Mouse (Mus musculus) midbrain, embryonic 16.5 days (tissue): ENCODE results near the gene Atxn7l2. TPM values are rescaled to one million over a fixed set of nuclear protein-coding genes. Genes with fewer than 3 reads are reported as not detected.

Experiments
- ATAC-seq: fragments of 200-750 bp; cut with Nextera tagmentation; 2 replicates; pipeline ENCODE4 v1.8.0; 2017; ENCODE audit warnings: moderate TSS enrichment
- H3K27ac ChIP-seq: fragments of 300-500 bp; sonication (generic); 2 replicates; pipeline ENCODE4 v1.5.1; 2014; ENCODE audit warnings: mild to moderate bottlenecking, low read length, mixed read lengths
- H3K27me3 ChIP-seq: fragments of 300-500 bp; sonication (generic); 2 replicates; pipeline ENCODE4 v1.6.1; 2014; ENCODE audit warnings: low read depth, low read length, mixed read lengths; ENCODE audit not compliant: control insufficient read depth, insufficient read depth
- H3K36me3 ChIP-seq: fragments of 300-500 bp; sonication (generic); 2 replicates; pipeline ENCODE4 v1.6.1; 2014; ENCODE audit warnings: mild to moderate bottlenecking, low read length, moderate library complexity, mixed read lengths; ENCODE audit not compliant: control insufficient read depth, insufficient read depth
- H3K4me1 ChIP-seq: fragments of 300-500 bp; sonication (generic); 2 replicates; pipeline ENCODE4 v1.6.1; 2014; ENCODE audit warnings: mild to moderate bottlenecking, low read length, mixed read lengths; ENCODE audit not compliant: control insufficient read depth, insufficient read depth
- H3K4me2 ChIP-seq: fragments of 300-500 bp; sonication (generic); 2 replicates; pipeline ENCODE4 v1.6.1; 2014; ENCODE audit warnings: mild to moderate bottlenecking, low read length, mixed read lengths
- H3K4me3 ChIP-seq: fragments of 300-500 bp; sonication (generic); 2 replicates; pipeline ENCODE4 v1.5.1; 2014; ENCODE audit warnings: low read depth, mild to moderate bottlenecking, low read length, moderate library complexity, mixed read lengths
- H3K9ac ChIP-seq: fragments of 300-500 bp; sonication (generic); 2 replicates; pipeline ENCODE4 v1.6.1; 2014; ENCODE audit warnings: low read depth, low read length, mixed read lengths
- H3K9me3 ChIP-seq: fragments of 300-500 bp; sonication (generic); replicated peaks from 2 replicates; pipeline ENCODE4 v1.6.1; 2014; ENCODE audit warnings: mild to moderate bottlenecking, low read length, mixed read lengths; ENCODE audit not compliant: control insufficient read depth, poor library complexity, severe bottlenecking
- WGBS: fragments of 180-500 bp; shearing (Covaris S2); extraction: QIAGEN DNeasy Blood & Tissue Kit; methylation state at CpG from one replicate; pipeline ENCODE4 v1.1.7; 2014; 5-methylcytosine and 5-hydroxymethylcytosine counted together
- polyA plus RNA-seq: library from polyadenylated mRNA; unstranded; fragments of >200 nt; fragmentation: Nextera tagmentation; extraction: Ambion mirVana; gene quantifications from 2 replicates; pipeline ENCODE4 v1.2.1, GENCODE M21; 2015

Atxn7l2 gene
- polyA plus RNA-seq, 1 experiment from 2014 or later: 23.0 TPM

DNA sequence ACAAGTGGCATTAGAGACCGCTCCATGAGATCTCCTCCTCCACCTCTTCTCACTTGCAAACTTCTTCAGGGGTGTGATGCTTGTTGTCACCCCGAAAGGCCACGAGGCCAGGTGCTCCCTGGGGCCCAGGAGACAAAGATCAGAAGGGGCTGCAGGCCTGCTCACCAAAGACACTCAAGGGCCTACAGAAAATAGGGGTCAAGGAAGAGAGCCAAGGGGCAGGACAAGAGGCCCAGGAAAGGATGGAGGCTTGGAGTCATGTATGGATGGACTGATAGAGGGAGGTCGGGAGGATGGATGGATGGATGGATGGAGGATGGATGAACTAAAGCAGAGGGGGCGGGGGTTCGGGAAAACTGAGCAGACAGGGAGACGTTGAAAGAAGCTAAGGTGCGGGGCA lies 1.2 kb downstream of the Atxn7l2 start:
- H3K4me3 ChIP-seq: peak overlapping the region; percentile 50
- H3K27ac ChIP-seq: peak overlapping the region; percentile 96
- peaks cover 21% of the 10 kb centered on the region for H3K4me1 ChIP-seq
- no peaks in the 10 kb centered on the region for H3K9me3 ChIP-seq
- peak overlapping the region; percentile 66 for H3K9ac ChIP-seq
- no peaks in the 10 kb centered on the region for H3K27me3 ChIP-seq
- peak overlapping the region; percentile 78 for H3K4me2 ChIP-seq
- H3K36me3 ChIP-seq: peaks cover 24% of the 10 kb centered on the region
- 10% methylated on average over 8 of the region's 8 CpGs for WGBS
- no peak; the same call in 1 of the 2 replicates for ATAC-seq

DNA sequence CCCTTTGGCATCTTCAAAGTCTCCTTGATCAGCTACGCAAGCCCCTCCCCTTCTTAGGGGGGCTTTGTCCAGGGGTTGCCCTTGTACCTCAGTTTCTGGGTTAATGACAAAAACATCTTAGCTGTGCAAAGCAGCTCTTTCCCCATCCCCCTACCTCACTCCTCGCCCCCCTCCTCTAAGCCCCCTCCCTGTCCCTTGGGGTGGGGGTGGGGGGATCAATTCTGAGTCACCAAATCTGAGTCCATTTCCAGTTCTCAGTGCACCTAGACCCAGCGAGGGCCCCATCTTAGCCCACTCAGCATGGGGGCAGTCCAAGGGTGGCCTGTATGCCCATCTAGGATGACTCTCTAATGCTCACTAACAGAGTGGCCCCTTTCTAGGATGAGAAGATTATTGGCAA lies 1.7 kb downstream of the Atxn7l2 start:
- ATAC-seq: no peak
- H3K9ac ChIP-seq: peak overlapping the region; percentile 66
- WGBS: 51% methylated on average over 3 of the region's 3 CpGs
- peaks cover 21% of the 10 kb centered on the region for H3K4me1 ChIP-seq
- peak overlapping the region; percentile 96 for H3K27ac ChIP-seq
- H3K36me3 ChIP-seq: peaks cover 24% of the 10 kb centered on the region
- peak overlapping the region; percentile 50 for H3K4me3 ChIP-seq
- H3K4me2 ChIP-seq: peak overlapping the region; percentile 78
- H3K9me3 ChIP-seq: no peaks in the 10 kb centered on the region
- H3K27me3 ChIP-seq: no peaks in the 10 kb centered on the region

DNA sequence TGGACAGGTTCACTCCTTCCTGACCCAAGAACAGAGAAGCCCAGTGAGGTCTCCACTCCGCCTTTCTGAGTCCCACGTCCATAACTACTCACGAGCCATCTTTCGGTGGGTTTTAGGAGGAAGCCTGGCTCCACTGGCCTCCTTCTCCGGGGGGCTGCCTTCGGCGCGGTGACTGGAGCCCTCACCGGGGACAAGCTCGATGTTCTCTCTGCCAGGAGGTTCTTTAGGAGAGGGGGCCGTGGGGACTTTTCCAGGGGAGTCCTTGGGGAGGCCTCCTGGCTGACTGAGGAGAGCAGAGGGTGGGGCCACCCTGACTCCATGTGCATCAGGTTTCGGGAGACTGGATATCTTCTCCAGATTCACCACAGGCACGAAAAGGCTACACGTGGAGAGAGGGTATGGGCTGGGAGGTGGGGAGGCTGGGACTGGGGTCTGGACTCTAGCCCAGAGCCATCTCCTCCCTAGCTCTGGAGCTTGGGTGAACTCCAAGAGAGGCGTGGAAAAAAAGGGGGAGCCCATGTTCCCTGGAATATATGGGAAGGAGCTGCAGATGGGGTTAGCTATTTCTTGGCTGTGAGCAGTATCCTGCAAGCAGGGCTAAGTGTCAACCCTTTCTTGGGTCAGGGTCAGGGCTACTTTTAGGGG lies 3.9 kb downstream of the Atxn7l2 start:
- Histone ChIP-seq H3K4me1 (peaks cover 17% of the 10 kb centered on the region), H3K9ac (no peak overlapping the region), H3K27me3 (no peaks in the 10 kb centered on the region), H3K36me3 (peaks cover 28% of the 10 kb centered on the region), H3K27ac (no peak overlapping the region), H3K4me3 (no peak overlapping the region), H3K9me3 (no peaks in the 10 kb centered on the region), H3K4me2 (no peak overlapping the region)
- ATAC-seq: no peak
- WGBS: 87% methylated on average over 15 of the region's 15 CpGs

DNA sequence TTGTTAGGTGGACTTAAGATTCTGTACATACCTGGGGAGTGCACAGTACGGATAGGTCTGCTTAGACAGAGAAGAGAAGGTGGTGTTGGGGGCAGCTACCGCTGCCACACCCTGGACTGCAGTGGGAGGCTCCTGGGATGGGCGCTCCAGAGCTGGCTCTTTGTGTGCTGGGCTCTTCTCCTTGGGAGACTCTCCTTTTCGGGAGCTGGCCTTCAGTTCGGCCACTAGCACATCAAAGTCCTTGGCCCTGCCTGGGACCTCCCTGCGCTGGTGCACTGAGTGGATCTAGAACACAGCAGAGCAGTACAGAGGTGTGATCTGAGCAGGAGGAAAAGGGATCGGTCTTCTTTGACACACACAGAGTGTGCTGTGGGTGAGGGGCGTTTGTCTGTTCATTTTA lies 5.1 kb downstream of the Atxn7l2 start:
- H3K27me3 ChIP-seq: no peaks in the 10 kb centered on the region
- no peak overlapping the region for H3K4me3 ChIP-seq
- H3K27ac ChIP-seq: no peak overlapping the region
- WGBS: 88% methylated on average over 8 of the region's 8 CpGs
- H3K4me2 ChIP-seq: no peak overlapping the region
- H3K36me3 ChIP-seq: peaks cover 28% of the 10 kb centered on the region
- no peak for ATAC-seq
- peaks cover 14% of the 10 kb centered on the region for H3K4me1 ChIP-seq
- H3K9me3 ChIP-seq: no peaks in the 10 kb centered on the region
- H3K9ac ChIP-seq: no peak overlapping the region

DNA sequence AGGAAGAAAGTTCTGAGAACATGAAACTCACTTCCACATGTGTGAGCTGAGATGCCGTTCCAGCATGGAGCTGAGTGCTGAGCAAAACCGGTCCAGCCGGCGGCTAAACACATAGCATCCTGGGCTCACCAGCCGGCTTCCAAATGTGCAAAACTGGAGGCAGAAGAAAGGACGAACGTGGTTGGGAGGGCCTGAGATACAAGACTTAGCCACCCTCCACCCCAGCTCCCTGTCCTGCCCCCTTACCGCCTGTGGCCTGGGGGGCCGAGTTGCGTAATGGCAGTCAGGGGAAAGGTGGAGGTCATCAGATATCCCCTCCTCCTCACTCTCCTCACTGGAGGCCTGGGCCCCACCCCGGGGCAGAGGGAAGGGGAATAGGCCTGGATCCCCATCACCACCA lies 6.3 kb downstream of the Atxn7l2 start:
- WGBS: 93% methylated on average over 11 of the region's 11 CpGs
- H3K4me3 ChIP-seq: no peak overlapping the region
- no peak for ATAC-seq
- no peaks in the 10 kb centered on the region for H3K9me3 ChIP-seq
- peaks cover 14% of the 10 kb centered on the region for H3K4me1 ChIP-seq
- H3K4me2 ChIP-seq: no peak overlapping the region
- H3K27ac ChIP-seq: no peak overlapping the region
- peaks cover 28% of the 10 kb centered on the region for H3K36me3 ChIP-seq
- H3K9ac ChIP-seq: no peak overlapping the region
- H3K27me3 ChIP-seq: no peaks in the 10 kb centered on the region

DNA sequence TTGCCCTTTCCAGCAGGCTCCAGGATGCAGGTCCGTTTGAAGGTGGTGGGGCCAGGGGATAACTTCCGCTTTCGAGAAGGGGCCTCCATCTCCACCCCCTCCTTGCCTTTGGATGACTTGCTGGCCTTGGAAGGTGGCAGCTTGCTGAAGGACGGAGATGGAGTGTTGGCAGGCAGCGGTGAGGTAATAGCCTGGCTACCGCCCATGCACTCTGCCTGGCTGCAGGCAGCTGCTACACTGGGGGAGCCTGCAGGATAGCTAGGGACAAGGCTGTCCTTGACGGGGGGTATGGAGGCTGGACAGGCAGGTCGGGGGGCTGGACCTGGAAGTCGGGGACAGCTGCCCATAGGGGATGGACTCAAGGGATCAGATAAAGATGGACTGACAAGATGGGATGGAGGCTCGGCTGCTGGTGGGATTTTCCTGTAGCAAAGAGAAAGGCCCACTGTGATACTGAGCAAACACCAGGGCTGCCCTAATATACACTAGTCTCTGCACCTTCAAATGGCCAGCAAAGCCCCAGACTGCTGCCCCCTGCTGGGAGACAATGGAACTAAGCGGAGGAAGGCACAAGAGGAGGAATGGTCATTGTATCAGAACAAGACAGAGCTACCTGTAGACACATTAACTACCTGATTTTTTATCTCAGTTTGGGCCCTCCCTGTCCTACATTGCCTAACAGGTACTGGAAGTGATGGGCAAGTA lies 7.0 kb downstream of the Atxn7l2 start:
- H3K4me1 ChIP-seq: peaks cover 9% of the 10 kb centered on the region
- H3K36me3 ChIP-seq: peaks cover 28% of the 10 kb centered on the region
- WGBS: 86% methylated on average over 11 of the region's 11 CpGs
- H3K27ac ChIP-seq: no peak overlapping the region
- no peak overlapping the region for H3K4me3 ChIP-seq
- ATAC-seq: no peak
- no peaks in the 10 kb centered on the region for H3K27me3 ChIP-seq
- H3K4me2 ChIP-seq: no peak overlapping the region
- no peak overlapping the region for H3K9ac ChIP-seq
- H3K9me3 ChIP-seq: no peaks in the 10 kb centered on the region

DNA sequence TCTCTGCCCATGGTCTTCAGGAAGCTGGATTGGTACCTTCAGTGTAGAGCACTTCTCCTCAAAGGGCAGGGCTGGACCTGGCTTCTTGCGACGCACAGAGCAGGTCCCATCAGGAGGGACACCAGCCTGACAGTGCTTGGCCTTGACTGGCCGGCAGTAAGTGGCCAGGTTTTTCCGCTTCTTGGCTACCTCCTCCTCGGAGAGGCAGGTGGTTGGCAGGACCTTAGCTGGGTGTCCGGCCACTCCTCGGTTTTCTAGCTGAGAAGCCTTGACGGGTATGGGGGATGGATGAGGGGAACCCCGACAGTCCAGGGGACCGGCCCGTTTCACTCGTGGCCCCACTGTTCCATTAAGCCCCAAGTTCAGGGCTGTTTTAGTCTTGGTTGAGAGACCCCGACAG lies 7.5 kb downstream of the Atxn7l2 start:
- no peaks in the 10 kb centered on the region for H3K9me3 ChIP-seq
- no peak overlapping the region for H3K4me3 ChIP-seq
- no peak overlapping the region for H3K4me2 ChIP-seq
- no peak overlapping the region for H3K27ac ChIP-seq
- peaks cover 4% of the 10 kb centered on the region for H3K4me1 ChIP-seq
- no peaks in the 10 kb centered on the region for H3K27me3 ChIP-seq
- no peak for ATAC-seq
- WGBS: 92% methylated on average over 13 of the region's 13 CpGs
- H3K36me3 ChIP-seq: peaks cover 31% of the 10 kb centered on the region
- H3K9ac ChIP-seq: no peak overlapping the region

DNA sequence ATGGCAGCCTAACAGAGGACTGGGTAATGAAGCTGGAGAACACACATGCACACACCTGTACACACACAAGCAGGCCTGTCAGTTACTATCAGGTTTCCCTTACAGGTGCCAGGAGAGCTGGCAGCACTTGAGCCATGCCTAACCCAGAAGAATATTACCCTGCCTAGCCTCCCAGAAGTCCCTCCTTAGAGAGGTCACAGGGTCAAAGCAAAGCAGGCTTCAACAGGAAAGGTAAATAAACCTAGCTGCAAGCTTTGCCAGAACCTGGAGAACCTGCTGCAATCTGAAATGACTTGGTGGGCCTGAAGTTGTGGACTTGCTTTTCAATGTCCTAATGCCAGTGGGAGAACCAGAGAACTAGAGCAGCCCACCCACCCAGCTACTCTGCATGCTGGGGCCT lies 8.2 kb downstream of the Atxn7l2 start:
- H3K9me3 ChIP-seq: no peaks in the 10 kb centered on the region
- no peak overlapping the region for H3K27ac ChIP-seq
- H3K4me1 ChIP-seq: peaks cover 4% of the 10 kb centered on the region
- peaks cover 28% of the 10 kb centered on the region for H3K36me3 ChIP-seq
- H3K4me2 ChIP-seq: no peak overlapping the region
- H3K4me3 ChIP-seq: no peak overlapping the region
- H3K27me3 ChIP-seq: no peaks in the 10 kb centered on the region
- ATAC-seq: no peak
- no peak overlapping the region for H3K9ac ChIP-seq
